Mouse (Mus musculus) kidney, adult 2 months (tissue): ENCODE data around the gene Inpp4a. TPM values are rescaled to one million over a fixed set of nuclear protein-coding genes. Genes with fewer than 3 reads are reported as not detected.

Experiments
- DNase-seq: peaks from one replicate; pipeline ENCODE4 v3.0.0; 2021
- H3K27ac ChIP-seq: fragments of 200-500 bp; 2 replicates; pipeline ENCODE4 v1.5.1; 2012; ENCODE audit warnings: low read depth, low read length, control low read depth, inconsistent platforms; ENCODE audit not compliant: insufficient read depth
- H3K27me3 ChIP-seq: fragments of 200-500 bp; replicated peaks from 2 replicates; pipeline ENCODE4 v1.6.1; 2012; ENCODE audit warnings: mild to moderate bottlenecking, moderate library complexity, low read length, inconsistent platforms; ENCODE audit not compliant: control insufficient read depth, insufficient read depth
- H3K36me3 ChIP-seq: fragments of 200-500 bp; 2 replicates; pipeline ENCODE4 v1.6.1; 2012; ENCODE audit warnings: mild to moderate bottlenecking, moderate library complexity, low read length, inconsistent platforms; ENCODE audit not compliant: control insufficient read depth, insufficient read depth
- H3K4me1 ChIP-seq: fragments of 200-500 bp; 2 replicates; pipeline ENCODE4 v1.6.1; 2011; ENCODE audit warnings: low read length; ENCODE audit not compliant: control insufficient read depth, insufficient read depth
- H3K4me3 ChIP-seq: fragments of 200-500 bp; 2 replicates; pipeline ENCODE4 v1.5.1; 2011; ENCODE audit warnings: mild to moderate bottlenecking, low read depth, low read length, control low read depth; ENCODE audit not compliant: insufficient read depth
- CTCF ChIP-seq: fragments of 200-500 bp; conservative IDR thresholded peaks from 2 replicates; pipeline ENCODE4 v1.5.1; 2011; ENCODE audit warnings: low read depth, mild to moderate bottlenecking, control low read depth, low read length, moderate library complexity, mixed read lengths; ENCODE audit not compliant: insufficient read depth, insufficient read length
- POLR2A ChIP-seq: fragments of 200-500 bp; IDR thresholded peaks from one replicate; pipeline ENCODE4 v1.6.1; 2011; ENCODE audit warnings: low read depth, low read length, control low read depth
- WGBS: fragments of 180-500 bp; shearing (Covaris S2); methylation state at CpG from one replicate; pipeline ENCODE4 v1.1.7; 2018; 5-methylcytosine and 5-hydroxymethylcytosine counted together
- polyA plus RNA-seq: library from polyadenylated mRNA; depleted of rRNA; stranded (reverse); fragments of >200 nt; gene quantifications from 2 replicates; pipeline ENCODE4 v1.2.3, GENCODE M21; 2012

Inpp4a gene
- polyA plus RNA-seq, 1 experiment: 7.5 TPM

DNA sequence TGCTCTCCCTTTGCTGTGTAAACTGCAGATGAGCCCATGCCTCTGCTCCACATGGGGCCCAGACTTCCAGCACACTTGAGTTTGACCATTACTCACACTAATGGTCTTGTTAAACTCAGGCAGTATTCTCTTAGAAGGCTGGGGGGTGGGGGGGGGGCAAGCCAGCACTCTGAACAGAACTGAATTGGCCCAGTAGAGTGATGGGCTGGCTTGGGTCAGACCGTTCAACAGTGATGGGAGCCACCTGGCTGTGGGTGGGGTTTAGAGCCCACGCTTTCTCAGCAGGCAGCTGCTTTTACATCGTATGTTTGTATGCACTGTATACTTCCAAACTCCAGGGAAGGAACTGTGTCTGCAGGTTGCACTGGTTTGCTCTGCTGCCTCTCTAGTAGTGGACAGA lies 99.3 kb downstream of the Inpp4a start:
- H3K27me3 ChIP-seq: no peaks in the 10 kb centered on the region
- no peak for TF ChIP-seq CTCF
- TF ChIP-seq POLR2A: no peak
- 66% methylated on average over 3 of the region's 3 CpGs for WGBS
- H3K27ac ChIP-seq: no peak overlapping the region
- H3K36me3 ChIP-seq: no peaks in the 10 kb centered on the region
- no peak overlapping the region for H3K4me3 ChIP-seq
- H3K4me1 ChIP-seq: peaks cover 5% of the 10 kb centered on the region; the same call in 1 of the 2 replicates
- DNase-seq: no peak

DNA sequence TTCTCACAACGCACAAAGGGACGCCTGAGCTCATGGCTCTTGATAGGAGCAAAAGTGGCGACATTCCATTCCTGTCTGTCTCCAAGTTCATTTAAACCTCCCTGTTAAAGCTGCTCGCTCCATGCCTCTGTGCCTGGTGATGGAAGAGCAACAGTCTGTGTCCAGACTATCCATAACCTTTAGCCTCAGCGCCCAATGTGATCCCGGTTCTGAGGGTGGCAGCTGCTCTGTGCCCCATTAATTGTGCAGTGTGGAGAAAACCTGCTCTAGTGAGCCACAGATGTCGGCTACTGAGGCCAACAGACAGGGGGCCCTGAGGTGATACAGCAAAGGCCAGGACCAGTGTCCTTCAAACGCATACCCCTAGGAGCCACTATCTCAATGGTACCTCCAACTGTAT lies 100.1 kb downstream of the Inpp4a start:
- no peak for DNase-seq
- no peak overlapping the region for H3K27ac ChIP-seq
- no peaks in the 10 kb centered on the region for H3K27me3 ChIP-seq
- H3K36me3 ChIP-seq: no peaks in the 10 kb centered on the region
- H3K4me3 ChIP-seq: no peak overlapping the region
- no peak for TF ChIP-seq CTCF
- TF ChIP-seq POLR2A: no peak
- 72% methylated on average over 8 of the region's 8 CpGs for WGBS
- peaks cover 5% of the 10 kb centered on the region; the same call in 1 of the 2 replicates for H3K4me1 ChIP-seq

DNA sequence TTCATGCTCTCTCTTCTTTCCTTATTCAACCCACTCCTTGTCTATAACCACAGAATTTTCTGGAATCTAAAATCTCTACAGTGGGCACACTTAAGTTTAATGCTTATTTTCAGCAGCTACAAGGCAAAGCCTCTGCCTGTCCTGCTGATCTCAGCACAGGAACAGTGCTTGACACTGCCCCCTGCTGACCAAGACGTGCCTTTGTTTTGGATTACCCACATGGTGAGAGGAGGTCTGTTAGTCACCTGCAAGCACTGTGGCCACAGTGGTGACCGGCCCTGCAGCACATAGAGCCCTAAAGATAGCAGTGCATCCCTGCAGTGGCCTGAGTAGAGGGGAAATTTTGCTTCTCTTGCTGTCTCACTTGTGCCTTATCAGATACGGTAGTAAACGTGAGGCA lies 102.0 kb downstream of the Inpp4a start:
- H3K4me1 ChIP-seq: no peaks in the 10 kb centered on the region
- no peaks in the 10 kb centered on the region for H3K27me3 ChIP-seq
- H3K36me3 ChIP-seq: no peaks in the 10 kb centered on the region
- no peak overlapping the region for H3K4me3 ChIP-seq
- TF ChIP-seq POLR2A (no peak), CTCF (peak; percentile 87)
- 61% methylated on average over 4 of the region's 4 CpGs for WGBS
- peak; percentile 63 for DNase-seq
- H3K27ac ChIP-seq: no peak overlapping the region

DNA sequence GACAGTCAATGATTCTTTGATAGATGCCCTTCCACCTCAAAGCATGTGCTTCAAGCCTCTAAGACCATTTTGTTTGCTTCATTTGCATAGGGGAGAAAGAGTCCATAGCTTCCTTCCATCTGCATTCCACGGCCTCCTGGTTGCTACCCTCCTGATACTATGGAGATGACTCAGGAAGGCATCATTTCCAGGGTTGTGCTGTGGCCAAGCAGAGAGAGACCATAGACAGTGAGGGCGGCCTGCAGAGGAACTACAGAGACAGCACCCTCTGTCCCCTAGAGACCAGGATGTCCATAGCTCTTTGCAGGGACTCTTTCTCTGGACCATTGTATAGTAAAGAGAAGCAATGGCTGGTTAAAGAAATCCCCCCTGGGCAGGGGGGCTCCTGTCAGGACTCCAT lies 105.5 kb downstream of the Inpp4a start:
- H3K4me3 ChIP-seq: no peak overlapping the region
- TF ChIP-seq CTCF: no peak
- TF ChIP-seq POLR2A: no peak
- 89% methylated on average over 2 of the region's 2 CpGs for WGBS
- H3K27ac ChIP-seq: no peak overlapping the region
- H3K36me3 ChIP-seq: no peaks in the 10 kb centered on the region
- no peaks in the 10 kb centered on the region for H3K4me1 ChIP-seq
- no peak for DNase-seq
- no peaks in the 10 kb centered on the region for H3K27me3 ChIP-seq

DNA sequence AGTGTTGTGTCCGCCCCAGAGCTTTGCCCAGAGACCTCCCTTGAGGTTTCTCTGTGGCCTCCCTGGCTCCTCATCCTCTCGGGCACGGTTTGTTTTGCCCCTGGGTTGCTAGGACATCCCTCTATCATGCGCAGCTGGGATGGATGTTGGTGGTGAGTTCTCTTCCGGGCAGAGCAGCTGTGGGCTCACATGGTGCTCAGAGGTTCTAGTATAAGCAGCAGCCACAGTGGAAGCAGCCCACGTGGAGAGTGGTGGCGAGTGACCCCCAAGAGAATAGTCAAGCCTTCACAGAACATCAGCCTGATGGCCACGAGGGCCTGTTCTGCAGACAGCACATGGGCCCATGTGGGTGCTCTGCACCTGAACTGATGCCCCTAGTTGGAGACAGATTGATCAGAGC lies 107.6 kb downstream of the Inpp4a start:
- Histone ChIP-seq H3K4me1 (no peaks in the 10 kb centered on the region), H3K36me3 (no peaks in the 10 kb centered on the region), H3K27me3 (no peaks in the 10 kb centered on the region), H3K4me3 (no peak overlapping the region), H3K27ac (no peak overlapping the region)
- no peak for TF ChIP-seq POLR2A
- TF ChIP-seq CTCF: no peak
- WGBS: 83% methylated on average over 8 of the region's 8 CpGs
- no peak for DNase-seq

DNA sequence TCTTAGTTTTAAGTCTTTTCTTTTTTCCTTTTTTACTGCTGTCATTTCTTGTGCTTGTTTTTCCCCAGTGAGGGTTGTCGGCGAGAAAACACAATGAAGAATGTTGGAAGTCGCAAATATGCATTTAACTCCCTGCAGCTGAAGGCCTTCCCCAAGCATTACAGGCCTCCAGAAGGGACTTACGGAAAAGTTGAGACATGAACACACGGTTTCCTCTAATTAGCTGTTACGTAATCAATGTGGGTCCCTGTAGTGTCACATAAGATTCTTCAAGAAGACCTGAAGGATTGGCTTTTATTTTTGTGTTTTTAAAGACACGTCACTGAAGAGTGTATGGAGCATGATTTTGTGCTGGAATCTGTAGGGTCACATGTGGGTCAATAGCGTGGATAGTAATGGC lies 108.4 kb downstream of the Inpp4a start:
- H3K36me3 ChIP-seq: no peaks in the 10 kb centered on the region
- H3K27ac ChIP-seq: no peak overlapping the region
- WGBS: 85% methylated on average over 8 of the region's 8 CpGs
- H3K4me3 ChIP-seq: no peak overlapping the region
- H3K27me3 ChIP-seq: no peaks in the 10 kb centered on the region
- DNase-seq: no peak
- no peaks in the 10 kb centered on the region for H3K4me1 ChIP-seq
- TF ChIP-seq CTCF (no peak), POLR2A (no peak)

DNA sequence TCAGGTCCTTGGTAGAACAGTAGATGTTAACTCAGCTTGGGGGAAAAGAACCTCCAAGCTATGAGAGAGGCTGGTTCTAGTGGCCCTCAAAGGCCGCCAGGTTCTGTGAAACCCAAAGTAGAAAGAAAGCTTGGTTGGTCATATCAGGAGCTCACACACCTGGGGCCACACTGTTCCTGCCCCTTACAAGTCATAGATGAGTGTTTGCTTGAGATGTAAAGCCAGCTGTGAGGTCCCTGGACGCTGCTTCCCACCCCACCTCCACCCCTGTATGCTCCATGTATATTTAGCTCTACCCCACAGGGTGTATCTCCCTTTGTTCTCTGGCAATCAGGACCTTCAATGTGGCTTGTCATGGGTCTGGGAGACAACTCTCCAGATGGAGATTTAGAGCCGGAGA lies 109.0 kb downstream of the Inpp4a start:
- H3K4me3 ChIP-seq: no peak overlapping the region
- WGBS: 88% methylated on average over 3 of the region's 3 CpGs
- H3K36me3 ChIP-seq: no peaks in the 10 kb centered on the region
- no peaks in the 10 kb centered on the region for H3K27me3 ChIP-seq
- no peak overlapping the region for H3K27ac ChIP-seq
- DNase-seq: no peak
- no peaks in the 10 kb centered on the region for H3K4me1 ChIP-seq
- TF ChIP-seq CTCF (no peak), POLR2A (no peak)

DNA sequence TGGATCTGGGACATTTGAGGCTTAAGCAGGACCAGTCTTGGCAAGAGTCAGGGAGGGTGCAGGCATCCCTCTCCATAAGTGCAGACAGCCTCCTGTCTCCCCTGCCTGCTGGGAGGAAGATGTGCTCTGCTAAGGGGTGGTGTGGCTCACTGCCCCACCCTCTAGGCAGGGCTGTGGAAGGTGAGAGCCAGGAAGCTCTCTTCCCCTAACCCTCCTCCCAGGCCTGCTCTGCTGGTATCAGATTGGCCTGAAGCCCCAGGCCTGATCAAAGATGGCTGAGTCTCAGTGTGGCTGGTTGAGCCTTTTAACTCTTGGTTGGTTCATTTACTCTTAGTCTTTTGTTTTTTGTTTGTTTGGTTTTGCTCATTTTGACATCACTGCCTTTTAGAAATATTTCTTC lies 110.0 kb downstream of the Inpp4a start:
- no peak overlapping the region for H3K4me3 ChIP-seq
- H3K27ac ChIP-seq: no peak overlapping the region
- no peaks in the 10 kb centered on the region for H3K27me3 ChIP-seq
- no peaks in the 10 kb centered on the region for H3K4me1 ChIP-seq
- TF ChIP-seq POLR2A (no peak), CTCF (no peak)
- H3K36me3 ChIP-seq: no peaks in the 10 kb centered on the region
- DNase-seq: no peak
